Mouse (Mus musculus) forebrain, embryonic 11.5 days (tissue): Measurements from ENCODE around the gene Cpsf4l. TPM values are rescaled to one million over a fixed set of nuclear protein-coding genes. Genes with fewer than 3 reads are reported as not detected.
A peak's percentile ranks its signal among the peaks of the same experiment; 100 is the strongest.

Experiments
- ATAC-seq: fragments of 200-750 bp; cut with Nextera tagmentation; replicated peaks from 2 replicates; pipeline ENCODE4 v1.8.0; 2017; ENCODE audit warnings: moderate TSS enrichment; ENCODE audit not compliant: low FRiP score
- DNase-seq: peaks from one replicate; pipeline ENCODE4 v3.0.0-alpha.2; 2017; ENCODE audit warnings: low spot score
- H3K27ac ChIP-seq: fragments of 300-500 bp; sonication (generic); 2 replicates; pipeline ENCODE4 v1.5.1; 2014; ENCODE audit warnings: low read depth, low read length
- H3K27me3 ChIP-seq: fragments of 300-500 bp; sonication (generic); 2 replicates; pipeline ENCODE4 v1.6.1; 2014; ENCODE audit warnings: mild to moderate bottlenecking, low read length, mixed read lengths; ENCODE audit not compliant: control insufficient read depth, insufficient read depth
- H3K36me3 ChIP-seq: fragments of 300-500 bp; sonication (generic); 2 replicates; pipeline ENCODE4 v1.6.1; 2014; ENCODE audit warnings: mild to moderate bottlenecking, low read length, moderate library complexity, mixed read lengths; ENCODE audit not compliant: control insufficient read depth, insufficient read depth
- H3K4me1 ChIP-seq: fragments of 300-500 bp; sonication (generic); replicated peaks from 2 replicates; pipeline ENCODE4 v1.6.1; 2014; ENCODE audit warnings: low read length, mixed read lengths; ENCODE audit not compliant: control insufficient read depth, insufficient read depth
- H3K4me2 ChIP-seq: fragments of 300-500 bp; sonication (generic); 2 replicates; pipeline ENCODE4 v1.6.1; 2014; ENCODE audit warnings: low read depth, mild to moderate bottlenecking, low read length, moderate library complexity, mixed read lengths; ENCODE audit not compliant: severe bottlenecking
- H3K4me3 ChIP-seq: fragments of 300-500 bp; sonication (generic); 2 replicates; pipeline ENCODE4 v1.5.1; 2014; ENCODE audit warnings: low read depth, low read length
- H3K9ac ChIP-seq: fragments of 300-500 bp; sonication (generic); 2 replicates; pipeline ENCODE4 v1.6.1; 2014; ENCODE audit warnings: low read length
- H3K9me3 ChIP-seq: fragments of 300-500 bp; sonication (generic); 2 replicates; pipeline ENCODE4 v1.6.1; 2016; ENCODE audit warnings: low read length, mixed read lengths; ENCODE audit not compliant: control insufficient read depth
- WGBS: fragments of 180-500 bp; shearing (Covaris S2); extraction: QIAGEN DNeasy Blood & Tissue Kit; methylation state at CpG from one replicate; pipeline ENCODE4 v1.1.7; 2014; 5-methylcytosine and 5-hydroxymethylcytosine counted together
- polyA plus RNA-seq: library from polyadenylated mRNA; unstranded; fragments of >200 nt; fragmentation: Nextera tagmentation; extraction: Ambion mirVana; gene quantifications from 2 replicates; pipeline ENCODE4 v1.2.1, GENCODE M21; 2014

Gene Cpsf4l
- polyA plus RNA-seq, 1 experiment from 2014 or later, result 0.47 TPM

GRCm38 (mm10) chr11:113739213-113739612, 29.4 kb upstream of the Cpsf4l start:
- peaks cover 11% of the 10 kb centered on the region; the same call in 1 of the 2 replicates for H3K4me1 ChIP-seq
- ATAC-seq, result no peak

GRCm38 (mm10) chr11:113737912-113738311, 28.1 kb upstream of the Cpsf4l start:
- 90% methylated on average over 8 of the region's 8 CpGs for WGBS
- no peak overlapping the region for H3K4me3 ChIP-seq
- ATAC-seq, result no peak
- no peaks in the 10 kb centered on the region for H3K9me3 ChIP-seq
- H3K27me3 ChIP-seq, result no peaks in the 10 kb centered on the region
- peaks cover 3% of the 10 kb centered on the region; the same call in 1 of the 2 replicates for H3K36me3 ChIP-seq
- H3K4me2 ChIP-seq, result no peak overlapping the region
- H3K9ac ChIP-seq, result no peak overlapping the region
- H3K27ac ChIP-seq, result no peak overlapping the region
- peaks cover 17% of the 10 kb centered on the region; the same call in 1 of the 2 replicates for H3K4me1 ChIP-seq
- no peak for DNase-seq

More at GRCm38 (mm10) chr11:113739213-113739612, 29.4 kb upstream of the Cpsf4l start:
- H3K9me3 ChIP-seq, result peaks cover 2% of the 10 kb centered on the region; the same call in 1 of the 2 replicates
- WGBS, result 91% methylated on average over 8 of the region's 8 CpGs
- H3K27ac ChIP-seq, result no peak overlapping the region
- H3K4me2 ChIP-seq, result no peak overlapping the region
- H3K36me3 ChIP-seq, result peaks cover 12% of the 10 kb centered on the region
- H3K4me3 ChIP-seq, result no peak overlapping the region
- no peak overlapping the region for H3K9ac ChIP-seq
- DNase-seq, result no peak
- H3K27me3 ChIP-seq, result no peaks in the 10 kb centered on the region

- DNase-seq (no peak), ATAC-seq (no peak)
- H3K9ac ChIP-seq, result no peak overlapping the region
- H3K9me3 ChIP-seq, result no peaks in the 10 kb centered on the region
- H3K4me3 ChIP-seq, result no peak overlapping the region
- H3K27me3 ChIP-seq, result no peaks in the 10 kb centered on the region
- no peaks in the 10 kb centered on the region; the same call in 1 of the 2 replicates for H3K36me3 ChIP-seq
- WGBS, result 94% methylated on average over 3 of the region's 3 CpGs
- H3K4me2 ChIP-seq, result no peak overlapping the region
- H3K4me1 ChIP-seq, result peaks cover 17% of the 10 kb centered on the region; the same call in 1 of the 2 replicates
- H3K27ac ChIP-seq, result no peak overlapping the region
Measured at GRCm38 (mm10) chr11:113737553-113737854, 27.7 kb upstream of the Cpsf4l start.

- WGBS, result 89% methylated on average over 11 of the region's 11 CpGs
- Histone ChIP-seq H3K4me1 (peaks cover 19% of the 10 kb centered on the region; the same call in 1 of the 2 replicates), H3K4me2 (no peak overlapping the region), H3K27me3 (no peaks in the 10 kb centered on the region), H3K9me3 (no peaks in the 10 kb centered on the region), H3K4me3 (no peak overlapping the region), H3K9ac (no peak overlapping the region), H3K36me3 (no peaks in the 10 kb centered on the region; the same call in 1 of the 2 replicates), H3K27ac (no peak overlapping the region)
- DNase-seq (no peak), ATAC-seq (no peak)
Measured at GRCm38 (mm10) chr11:113736848-113737552, 27.2 kb upstream of the Cpsf4l start.

GRCm38 (mm10) chr11:113735151-113735550, 25.3 kb upstream of the Cpsf4l start:
- H3K9ac ChIP-seq, result no peak overlapping the region
- H3K27ac ChIP-seq, result no peak overlapping the region
- DNase-seq, result no peak

GRCm38 (mm10) chr11:113733631-113734364, 24.0 kb upstream of the Cpsf4l start:
- H3K9ac ChIP-seq, result no peak overlapping the region; the same call in 1 of the 2 replicates
- ATAC-seq (no peak), DNase-seq (peak; percentile 67)
- H3K4me2 ChIP-seq, result no peak overlapping the region
- H3K4me1 ChIP-seq, result peaks cover 17% of the 10 kb centered on the region; the same call in 1 of the 2 replicates
- H3K4me3 ChIP-seq, result no peak overlapping the region
- peaks cover 5% of the 10 kb centered on the region; the same call in 1 of the 2 replicates for H3K36me3 ChIP-seq
- WGBS, result 54% methylated on average over 6 of the region's 6 CpGs
- no peaks in the 10 kb centered on the region for H3K9me3 ChIP-seq
- no peak overlapping the region for H3K27ac ChIP-seq
- H3K27me3 ChIP-seq, result no peaks in the 10 kb centered on the region

More at GRCm38 (mm10) chr11:113735151-113735550, 25.3 kb upstream of the Cpsf4l start:
- H3K36me3 ChIP-seq, result no peaks in the 10 kb centered on the region; the same call in 1 of the 2 replicates
- H3K4me2 ChIP-seq, result no peak overlapping the region
- no peak for ATAC-seq
- H3K4me1 ChIP-seq, result peaks cover 17% of the 10 kb centered on the region; the same call in 1 of the 2 replicates
- no peaks in the 10 kb centered on the region for H3K9me3 ChIP-seq
- WGBS, result 75% methylated on average over 6 of the region's 6 CpGs
- no peaks in the 10 kb centered on the region for H3K27me3 ChIP-seq
- no peak overlapping the region for H3K4me3 ChIP-seq

GRCm38 (mm10) chr11:113731945-113732612, 22.3 kb upstream of the Cpsf4l start:
- Histone ChIP-seq H3K36me3 (peaks cover 18% of the 10 kb centered on the region), H3K4me1 (peaks cover 17% of the 10 kb centered on the region; the same call in 1 of the 2 replicates), H3K27ac (no peak overlapping the region), H3K9me3 (no peaks in the 10 kb centered on the region), H3K9ac (no peak overlapping the region), H3K4me3 (no peak overlapping the region), H3K27me3 (no peaks in the 10 kb centered on the region), H3K4me2 (no peak overlapping the region)
- DNase-seq (no peak), ATAC-seq (no peak)
- 93% methylated on average over 10 of the region's 10 CpGs for WGBS

DNA sequence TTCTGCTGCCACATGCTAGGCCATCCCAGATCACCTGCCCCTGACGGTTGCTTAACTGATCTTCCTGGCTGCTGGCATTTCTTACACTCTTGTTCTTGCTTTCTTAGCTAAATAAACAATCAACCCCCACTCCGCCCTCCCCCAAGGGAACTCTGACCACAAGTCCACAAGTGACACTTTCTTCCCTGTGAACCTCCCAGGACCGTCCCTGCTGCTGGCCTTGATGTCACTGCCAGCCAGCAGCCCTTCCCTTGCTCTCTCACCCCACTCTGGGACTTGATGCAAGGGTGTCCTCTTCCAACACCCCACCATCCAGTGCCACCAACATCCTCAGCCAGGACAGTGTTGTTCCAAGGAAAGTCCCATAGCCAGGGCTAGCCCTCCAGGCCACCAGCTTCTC, 21.1 kb upstream of the Cpsf4l start:
- peaks cover 24% of the 10 kb centered on the region for H3K36me3 ChIP-seq
- H3K4me1 ChIP-seq, result peaks cover 22% of the 10 kb centered on the region
- ATAC-seq (no peak), DNase-seq (no peak)
- H3K27ac ChIP-seq, result no peak overlapping the region
- no peaks in the 10 kb centered on the region for H3K9me3 ChIP-seq
- 82% methylated on average over 3 of the region's 3 CpGs for whole genome bisulfite sequencing
- no peak overlapping the region for H3K9ac ChIP-seq
- no peak overlapping the region for H3K4me3 ChIP-seq
- H3K4me2 ChIP-seq, result no peak overlapping the region
- no peaks in the 10 kb centered on the region for H3K27me3 ChIP-seq
